Mouse (Mus musculus): Measurements from ENCODE around the gene Usp37. TPM values are rescaled to one million over a fixed set of nuclear protein-coding genes. Genes with fewer than 3 reads are reported as not detected.

Usp37 gene
- polyA plus RNA-seq, 2 experiments: 4.4 to 11.4 TPM

DNA sequence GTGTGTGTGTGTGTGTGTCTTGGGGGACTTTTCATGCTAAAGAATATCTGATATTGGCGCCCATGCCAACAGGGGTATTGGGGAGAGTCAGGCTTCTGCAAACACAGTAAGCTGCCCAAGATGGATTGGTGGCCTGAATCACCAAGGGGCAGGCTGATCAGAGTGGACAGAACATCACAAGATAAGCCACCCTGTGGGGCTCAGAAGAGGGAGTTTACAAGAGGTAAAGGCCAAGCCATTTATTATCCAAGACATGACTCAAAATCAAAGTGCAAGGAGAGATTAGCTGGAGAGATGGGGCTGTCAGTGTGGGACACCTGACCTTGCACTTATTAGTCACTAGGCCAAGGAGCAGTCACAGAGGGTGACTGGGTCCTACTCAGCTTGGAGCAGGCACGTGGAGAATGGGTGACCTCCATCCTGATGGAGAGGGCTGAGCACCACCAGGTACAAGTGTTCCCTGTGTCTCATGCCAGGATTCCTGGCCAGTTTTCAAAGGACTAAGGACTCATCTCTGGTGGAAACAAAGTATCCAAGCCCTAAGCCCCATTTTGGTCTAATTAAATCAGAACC is 132.2 kb downstream of the Usp37 start:
- H3K4me2 ChIP-seq (ENCODE audit: low read depth): no peak overlapping the region
- TF ChIP-seq CTCF (IDR thresholded peaks at IDR 0.05; ENCODE audit: low read depth): no peak
- no peak for TF ChIP-seq EP300 (IDR thresholded peaks at IDR 0.05; ENCODE audit: low read depth)

DNA sequence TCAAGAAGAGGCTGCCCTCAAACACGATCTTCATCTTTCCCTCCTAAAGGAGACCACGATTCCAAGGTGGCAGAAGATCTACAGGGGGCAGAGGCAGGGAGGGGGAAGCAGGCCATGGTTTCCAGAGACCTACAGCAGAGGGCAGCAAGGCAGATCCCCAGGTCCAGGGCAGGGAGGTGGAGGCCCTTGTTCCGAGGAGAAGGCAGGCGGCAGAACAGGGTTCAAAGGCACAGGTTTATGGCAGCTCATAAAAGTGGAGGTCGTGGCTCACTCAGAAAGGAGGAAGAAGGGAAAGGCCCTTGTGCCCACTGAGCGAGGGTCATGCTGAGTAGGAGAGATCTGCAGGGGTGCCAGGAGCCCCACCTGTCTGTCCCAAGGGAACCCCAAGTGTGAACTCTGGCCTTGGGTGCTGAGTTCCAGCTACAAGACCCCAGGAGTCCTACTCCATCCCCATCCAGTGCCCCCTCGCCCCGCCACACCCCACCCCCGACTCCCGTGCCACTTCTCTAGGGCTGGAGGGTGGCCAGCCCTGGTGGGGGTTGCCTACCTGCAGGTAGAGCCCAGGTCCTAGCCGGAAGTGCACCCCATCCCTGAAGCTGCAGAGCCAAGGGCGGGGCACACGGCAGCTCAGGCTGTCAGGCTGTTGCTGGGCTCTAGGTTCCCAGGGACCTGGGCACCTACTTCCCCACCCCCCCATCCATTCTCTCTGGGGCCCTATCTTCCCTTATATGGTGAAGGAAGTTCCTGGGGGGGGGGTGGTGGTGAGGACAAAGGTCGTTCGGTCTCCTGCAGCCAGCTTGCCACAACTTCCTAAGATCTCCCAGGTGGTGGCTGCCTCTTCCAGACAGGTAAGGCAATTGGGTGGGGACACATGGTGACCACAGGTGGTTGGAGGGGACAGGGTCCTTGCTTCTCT is 135.2 kb downstream of the Usp37 start, which contains the start of gene Vil1:
Vil1 (plus strand) TSS at position 788 of the 916 bp plus-strand sequence.
- ATAC-seq (ENCODE audit: insufficient read depth) (no peak), DNase-seq (ENCODE audit: low read depth in 3 of 3, low spot score in 3 of 3) (no peak)
- no peaks in the 10 kb centered on the region for H3K36me3 ChIP-seq (replicated peaks; ENCODE audit: control insufficient read depth, insufficient read depth, low read depth)
- no peak for TF ChIP-seq CTCF (IDR thresholded peaks at IDR 0.05; ENCODE audit: low read depth)
- TF ChIP-seq EP300 (IDR thresholded peaks at IDR 0.05; ENCODE audit: low read depth): no peak
- peaks cover 0 to 4% of the 10 kb centered on the region in 2 experiments; a peak in 3 of 4 replicates for H3K4me1 ChIP-seq (replicated peaks; ENCODE audit: control insufficient read depth in 2 of 2, insufficient read depth in 2 of 2, low read length in 1 of 2)
- no peaks in the 10 kb centered on the region for H3K27me3 ChIP-seq (ENCODE audit: control insufficient read depth, insufficient read depth, low read length)
- no peak within 1 kb of the TSS for H3K27ac ChIP-seq
- H3K9ac ChIP-seq (replicated peaks): no peak within 1 kb of the TSS
- 43% methylated on average over 15 of the region's 15 CpGs for WGBS (ENCODE audit: insufficient replicate concordance)
- no peak within 1 kb of the TSS for H3K4me2 ChIP-seq (ENCODE audit: low read depth)
- no peaks in the 10 kb centered on the region for H3K9me3 ChIP-seq (ENCODE audit: control insufficient read depth, low read length)
- H3K4me3 ChIP-seq (ENCODE audit: insufficient read depth in 1 of 2, low read depth in 2 of 2, low read length in 2 of 2): no peak within 1 kb of the TSS

More for the DNA sequence above, 132.2 kb downstream of the Usp37 start:
- H3K27me3 ChIP-seq (ENCODE audit: control insufficient read depth, insufficient read depth, low read length): no peaks in the 10 kb centered on the region
- no peak for DNase-seq (ENCODE audit: low read depth in 3 of 3, low spot score in 3 of 3)
- ATAC-seq (ENCODE audit: insufficient read depth): no peak
- WGBS (ENCODE audit: insufficient replicate concordance): 30% methylated on average over 2 of the region's 2 CpGs
- no peak overlapping the region for H3K4me3 ChIP-seq (ENCODE audit: insufficient read depth in 1 of 2, low read depth in 2 of 2, low read length in 2 of 2)
- no peak overlapping the region for H3K9ac ChIP-seq (replicated peaks)
- no peak overlapping the region for H3K27ac ChIP-seq
- H3K9me3 ChIP-seq (ENCODE audit: control insufficient read depth, low read length): peaks cover 8% of the 10 kb centered on the region
- no peaks in the 10 kb centered on the region for H3K36me3 ChIP-seq (replicated peaks; ENCODE audit: control insufficient read depth, insufficient read depth, low read depth)
- peaks cover 5 to 16% of the 10 kb centered on the region in 2 experiments; a peak in 3 of 4 replicates for H3K4me1 ChIP-seq (replicated peaks; ENCODE audit: control insufficient read depth in 2 of 2, insufficient read depth in 2 of 2, low read length in 1 of 2)

DNA sequence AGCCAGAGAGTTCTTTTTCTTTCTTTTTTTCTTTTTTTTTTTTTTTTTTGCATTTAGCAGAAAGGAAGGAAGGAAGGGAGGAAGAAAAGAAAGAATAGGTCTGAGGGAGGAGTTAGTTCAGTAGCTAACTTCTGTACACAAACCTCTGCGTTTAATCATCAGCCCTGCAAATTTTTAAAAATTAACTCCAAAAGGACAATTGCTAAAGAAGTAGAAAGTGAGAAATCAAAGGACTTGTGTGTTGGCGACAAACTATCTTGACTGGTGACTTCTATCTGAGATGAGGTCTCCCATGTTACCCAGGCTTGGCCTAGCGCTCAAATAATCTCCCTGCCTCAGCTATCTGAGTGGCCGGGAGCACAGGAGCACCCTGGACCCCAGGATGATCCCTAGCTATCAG is 139.9 kb downstream of the Usp37 start:
- Histone ChIP-seq H3K36me3 (replicated peaks; ENCODE audit: control insufficient read depth, insufficient read depth, low read depth) (no peaks in the 10 kb centered on the region), H3K9me3 (ENCODE audit: control insufficient read depth, low read length) (no peaks in the 10 kb centered on the region), H3K4me3 (ENCODE audit: insufficient read depth in 1 of 2, low read depth in 2 of 2, low read length in 2 of 2) (no peak overlapping the region), H3K4me2 (ENCODE audit: low read depth) (no peak overlapping the region), H3K9ac (replicated peaks) (no peak overlapping the region), H3K27me3 (ENCODE audit: control insufficient read depth, insufficient read depth, low read length) (no peaks in the 10 kb centered on the region), H3K4me1 (replicated peaks; ENCODE audit: control insufficient read depth in 2 of 2, insufficient read depth in 2 of 2, low read length in 1 of 2) (peaks cover 18 to 21% of the 10 kb centered on the region in 2 experiments), H3K27ac (no peak overlapping the region)
- ATAC-seq (ENCODE audit: insufficient read depth) (no peak), DNase-seq (ENCODE audit: low read depth in 3 of 3, low spot score in 3 of 3) (no peak)
- 62% methylated on average over 4 of the region's 4 CpGs for WGBS (ENCODE audit: insufficient replicate concordance)
- TF ChIP-seq CTCF (IDR thresholded peaks at IDR 0.05; ENCODE audit: low read depth) (no peak), EP300 (IDR thresholded peaks at IDR 0.05; ENCODE audit: low read depth) (no peak)

DNA sequence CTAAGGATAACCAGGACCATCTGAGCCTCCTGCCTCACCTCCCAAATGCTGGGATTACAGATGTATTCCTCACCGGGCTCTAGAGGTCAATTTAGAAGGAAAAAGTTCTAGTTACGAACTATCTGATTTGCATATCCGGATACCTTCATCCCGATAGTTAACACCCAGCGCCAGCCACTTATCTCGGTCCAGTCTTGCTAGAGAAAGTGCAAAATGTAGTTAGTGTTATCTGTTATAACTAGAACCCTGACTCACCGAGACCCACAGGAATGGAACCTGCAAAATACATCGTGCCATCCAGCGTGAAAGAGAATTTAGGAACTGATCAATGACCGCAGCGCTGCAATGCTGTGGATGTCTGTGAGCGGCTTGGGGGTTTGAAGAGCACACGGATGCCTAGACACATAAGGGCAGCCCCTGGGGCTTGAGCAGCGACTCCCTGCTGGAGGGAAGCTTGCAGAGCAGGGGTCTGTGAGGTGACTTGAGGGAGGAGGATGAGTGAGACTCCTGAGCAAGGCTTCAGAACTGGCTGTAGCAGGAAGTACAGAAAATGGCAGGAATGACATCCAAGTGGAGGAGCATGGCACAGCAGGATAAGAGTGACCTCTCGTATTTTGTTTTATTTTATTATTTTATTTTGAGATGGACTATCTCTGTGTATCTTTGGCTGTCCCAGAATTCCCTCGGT is 142.9 kb downstream of the Usp37 start:
- DNase-seq (ENCODE audit: low read depth in 3 of 3, low spot score in 3 of 3) (no peak), ATAC-seq (ENCODE audit: insufficient read depth) (no peak)
- no peaks in the 10 kb centered on the region for H3K36me3 ChIP-seq (replicated peaks; ENCODE audit: control insufficient read depth, insufficient read depth, low read depth)
- H3K4me2 ChIP-seq (ENCODE audit: low read depth): peak overlapping the region; percentile 62
- H3K4me3 ChIP-seq (ENCODE audit: insufficient read depth in 1 of 2, low read depth in 2 of 2, low read length in 2 of 2): 0 out of 4 replicates have a peak overlapping the region, but pooled peaks have one; percentile 3 to 22
- no peaks in the 10 kb centered on the region for H3K27me3 ChIP-seq (ENCODE audit: control insufficient read depth, insufficient read depth, low read length)
- peaks cover 29 to 31% of the 10 kb centered on the region in 2 experiments for H3K4me1 ChIP-seq (replicated peaks; ENCODE audit: control insufficient read depth in 2 of 2, insufficient read depth in 2 of 2, low read length in 1 of 2)
- TF ChIP-seq CTCF (IDR thresholded peaks at IDR 0.05; ENCODE audit: low read depth) (no peak), EP300 (IDR thresholded peaks at IDR 0.05; ENCODE audit: low read depth) (no peak)
- peak overlapping the region; percentile 25 for H3K9ac ChIP-seq (replicated peaks)
- 31% methylated on average over 16 of the region's 16 CpGs for WGBS (ENCODE audit: insufficient replicate concordance)
- H3K27ac ChIP-seq: peak overlapping the region; percentile 53
- no peaks in the 10 kb centered on the region for H3K9me3 ChIP-seq (ENCODE audit: control insufficient read depth, low read length)

All from liver, embryonic 14.5 days (tissue).